Mouse (Mus musculus) adrenal gland, adult 8-10 months (tissue): Measurements from ENCODE around the gene Prss28. TPM values are rescaled to one million over a fixed set of nuclear protein-coding genes. Genes with fewer than 3 reads are reported as not detected.

ENCODE experiments used
- DNase-seq: peaks from one replicate; pipeline ENCODE4 v3.0.0; 2022
- total RNA-seq, 4 experiments: library from RNA; stranded (reverse); gene quantifications; 2 replicates each; pipeline ENCODE4 v1.2.4; 2022

Prss28 gene
- total RNA-seq, 4 experiments from 2014 or later: not detected

GRCm38 (mm10) chr17:25345462-25345861, 37.0 kb downstream of the Prss28 start, which contains the start of gene Tpsab1:
Gene Tpsab1 (minus strand): TSS chr17:25345562.
- no peak for DNase-seq

GRCm38 (mm10) chr17:25361291-25361690, 52.8 kb downstream of the Prss28 start:
- DNase-seq: no peak

Other genes starting within 250 kb of the Prss28 start
- 10 to 100 TPM; 35.3 to 56.0 (median 52.6) TPM for gene Tmem204, start 225.1 kb upstream of the Prss28 start, total RNA-seq
- gene Telo2, start 192.7 kb upstream of the Prss28 start, total RNA-seq: 10 to 100 TPM; 24.0 to 40.2 (median 29.5) TPM
- not detected for gene Ptx4, start 187.9 kb upstream of the Prss28 start, total RNA-seq
- 10 to 100 TPM; 47.4 to 77.7 (median 67.8) TPM for gene Clcn7, start 175.3 kb upstream of the Prss28 start, total RNA-seq
- under 1 TPM in 3 of 4 experiments, not detected in 1; 0.09 to 0.34 (median 0.19) TPM for gene Ccdc154, start 146.2 kb upstream of the Prss28 start, total RNA-seq
- under 1 TPM in 3 of 4 experiments, not detected in 1; 0.40 to 0.67 (median 0.42) TPM for gene Gm38655, start 133.2 kb upstream of the Prss28 start, total RNA-seq
- 10 to 100 TPM; 18.4 to 21.7 (median 20.9) TPM for gene BC003965, start 124.1 kb upstream of the Prss28 start, total RNA-seq
- gene Unkl, start 120.2 kb upstream of the Prss28 start, total RNA-seq: 10 to 100 TPM; 18.4 to 36.4 (median 26.2) TPM
- 10 to 100 TPM; 48.9 to 57.3 (median 52.2) TPM for gene Gnptg, start 68.5 kb upstream of the Prss28 start, total RNA-seq
- 10 to 100 TPM; 23.4 to 35.5 (median 30.3) TPM for gene Tsr3, start 68.5 kb upstream of the Prss28 start, total RNA-seq
- 10 to 100 TPM; 12.8 to 44.5 (median 22.1) TPM for gene Baiap3, start 52.3 kb upstream of the Prss28 start, total RNA-seq
- 100 to 1,000 TPM; 249 to 283 (median 265) TPM for gene Ube2i, start 34.0 kb upstream of the Prss28 start, total RNA-seq
- gene Prss34, start 10.3 kb upstream of the Prss28 start, total RNA-seq: under 1 TPM in 3 of 4 experiments, not detected in 1; 0.31 to 0.56 (median 0.41) TPM
- not detected for gene Prss29, start 10.0 kb downstream of the Prss28 start, total RNA-seq
- gene Tpsab1, start 36.9 kb downstream of the Prss28 start, total RNA-seq: 1 to 10 TPM in 1 of 4 experiments, under 1 TPM in 2, not detected in 1; 0.43 to 1.1 (median 0.59) TPM
- gene Tpsb2, start 57.7 kb downstream of the Prss28 start, total RNA-seq: 1 to 10 TPM; 1.9 to 4.4 (median 2.4) TPM
- gene Tpsg1, start 60.6 kb downstream of the Prss28 start, total RNA-seq: not detected
- 100 to 1,000 TPM; 117 to 206 (median 157) TPM for gene Cacna1h, start 125.1 kb downstream of the Prss28 start, total RNA-seq
- under 1 TPM in 2 of 4 experiments, not detected in 2; 0.23 to 0.45 TPM for gene Tekt4, start 146.0 kb downstream of the Prss28 start, total RNA-seq
- 1 to 10 TPM; 1.0 to 1.4 (median 1.2) TPM for gene Sstr5, start 188.6 kb downstream of the Prss28 start, total RNA-seq